Mouse (Mus musculus) regulatory T cell (primary cell): ENCODE measurements around the gene Pet100.
"Not testable (repeated sequence)": the region's sequence is repeated elsewhere in the genome, so short reads cannot be mapped to it uniquely, and the experiment has no call there.

Source experiments
- in situ Hi-C: fragments of 300-600 bp; cut with MboI, MseI; formaldehyde crosslinking; loops from one replicate; pipeline ENCODE4 v1.15.1; 2025; ENCODE audit warnings: high pct_unique_total_duplicates

Pet100 gene

GRCm38 (mm10) chr8:3621199-3621970, at the start of gene Pet100, which contains the start of gene Xab2:
Gene Pet100 (plus strand): TSS chr8:3621548.
Gene Xab2 (minus strand): TSS chr8:3621316.
- in situ Hi-C loops = loop anchor here (5.0 kb wide), 1 partner anchor 51 kb away; the partner anchor contains the start of gene Fcor

GRCm38 (mm10) chr8:3574546-3574945, 46.8 kb upstream of the Pet100 start:
- in situ Hi-C loops = no loop called here

- in situ Hi-C loops = loop anchor here (5.0 kb wide), 1 partner anchor 101 kb away; the partner anchor contains the start of gene Trappc5
Observed at GRCm38 (mm10) chr8:3576211-3576960, 45.0 kb upstream of the Pet100 start.

- in situ Hi-C loops = loop anchor here (5.0 kb wide), 1 partner anchor 98 kb away; the partner anchor contains the start of gene Trappc5
Observed at GRCm38 (mm10) chr8:3579390-3580364, 41.7 kb upstream of the Pet100 start.

GRCm38 (mm10) chr8:3581961-3582360, 39.4 kb upstream of the Pet100 start:
- in situ Hi-C loops = not testable (repeated sequence)

- in situ Hi-C loops = no loop called here
Observed at GRCm38 (mm10) chr8:3586452-3586851, 34.9 kb upstream of the Pet100 start.

- in situ Hi-C loops = no loop called here
Observed at GRCm38 (mm10) chr8:3586993-3587390, 34.4 kb upstream of the Pet100 start, which contains the start of gene Camsap3. Gene Camsap3 (plus strand): TSS chr8:3587293.

GRCm38 (mm10) chr8:3587391-3588257, 33.7 kb upstream of the Pet100 start:
- in situ Hi-C loops = no loop called here

GRCm38 (mm10) chr8:3588258-3588633, 33.1 kb upstream of the Pet100 start:
- in situ Hi-C loops = no loop called here

GRCm38 (mm10) chr8:3593470-3593869, 27.9 kb upstream of the Pet100 start:
- in situ Hi-C loops = no loop called here

GRCm38 (mm10) chr8:3594466-3594865, 26.9 kb upstream of the Pet100 start:
- in situ Hi-C loops = no loop called here

- in situ Hi-C loops = no loop called here
Observed at GRCm38 (mm10) chr8:3598054-3598453, 23.3 kb upstream of the Pet100 start.

- in situ Hi-C loops = no loop called here
Observed at GRCm38 (mm10) chr8:3599219-3599618, 22.1 kb upstream of the Pet100 start.

GRCm38 (mm10) chr8:3600401-3600800, 20.9 kb upstream of the Pet100 start:
- in situ Hi-C loops = no loop called here

GRCm38 (mm10) chr8:3603439-3603838, 17.9 kb upstream of the Pet100 start:
- in situ Hi-C loops = no loop called here

- in situ Hi-C loops = no loop called here
Observed at GRCm38 (mm10) chr8:3606593-3606992, 14.8 kb upstream of the Pet100 start.

- in situ Hi-C loops = no loop called here
Observed at GRCm38 (mm10) chr8:3607822-3608221, 13.5 kb upstream of the Pet100 start.

- in situ Hi-C loops = no loop called here
Observed at GRCm38 (mm10) chr8:3609046-3609815, 12.1 kb upstream of the Pet100 start.

- in situ Hi-C loops = no loop called here
Observed at GRCm38 (mm10) chr8:3609816-3610150, 11.6 kb upstream of the Pet100 start.

GRCm38 (mm10) chr8:3622119-3622518, 771 bp downstream of the Pet100 start:
- in situ Hi-C loops = loop anchor here (5.0 kb wide), 1 partner anchor 50 kb away; the partner anchor contains the start of gene Fcor
